Mouse (Mus musculus) myocyte (in vitro differentiated cells): ENCODE measurements around the gene Mroh7.

Experiments
- CEBPB ChIP-seq: IDR thresholded peaks from 2 replicates; pipeline ENCODE4 v1.6.1; 2011; ENCODE audit warnings: mild to moderate bottlenecking, moderate library complexity; ENCODE audit not compliant: poor library complexity, insufficient read depth, severe bottlenecking
- MAX ChIP-seq: IDR thresholded peaks from one replicate; pipeline ENCODE4 v1.6.1; 2011; ENCODE audit warnings: low read depth, mild to moderate bottlenecking, control low read depth
- POLR2A ChIP-seq: IDR thresholded peaks from one replicate; pipeline ENCODE4 v1.6.1; 2011; ENCODE audit warnings: low read depth, mild to moderate bottlenecking, control low read depth, moderate library complexity; ENCODE audit not compliant: insufficient read length

- no peak for TF ChIP-seq POLR2A
- TF ChIP-seq CEBPB: no peak
- TF ChIP-seq MAX: no peak
These were observed 19.0 kb upstream of the Mroh7 start for GRCm38 (mm10) chr4:106749699-106750098.
